Mouse (Mus musculus): ENCODE results near the gene Slmap. TPM values are rescaled to one million over a fixed set of nuclear protein-coding genes. Genes with fewer than 3 reads are reported as not detected.

Slmap gene
- polyA plus RNA-seq, 1 experiment from 2014 or later, result 18.8 TPM

Other genes with a start within 250 kb of the Slmap start
- 20.3 and 24.3 TPM in 2 replicates for gene Dennd6a, start 38.9 kb upstream of the Slmap start, polyA plus RNA-seq (2015; fragmentation: Nextera tagmentation; extraction: Ambion mirVana)
- gene Arf4, start 103.1 kb upstream of the Slmap start, polyA plus RNA-seq (2015; fragmentation: Nextera tagmentation; extraction: Ambion mirVana), result 712 and 733 TPM in 2 replicates
- 10.0 and 10.7 TPM in 2 replicates for gene Pde12, start 135.0 kb upstream of the Slmap start, polyA plus RNA-seq (2015; fragmentation: Nextera tagmentation; extraction: Ambion mirVana)
- gene Dnah12, start 158.3 kb upstream of the Slmap start, polyA plus RNA-seq (2015; fragmentation: Nextera tagmentation; extraction: Ambion mirVana), result 0.04 and 0.07 TPM in 2 replicates